Mouse (Mus musculus) spleen, adult 2 months (tissue): ENCODE measurements around the gene Mesp1.

Source experiments
- CTCF ChIP-seq: fragments of 200-500 bp; IDR thresholded peaks from 2 replicates; pipeline ENCODE4 v1.5.1; 2011; ENCODE audit warnings: mild to moderate bottlenecking, inconsistent platforms; ENCODE audit not compliant: insufficient read depth, insufficient read length, insufficient replicate concordance; ENCODE audit errors: extremely low read depth
- POLR2A ChIP-seq: fragments of 200-500 bp; IDR thresholded peaks from 2 replicates; pipeline ENCODE4 v1.6.1; 2011; ENCODE audit warnings: low read depth, low read length, inconsistent platforms

DNA sequence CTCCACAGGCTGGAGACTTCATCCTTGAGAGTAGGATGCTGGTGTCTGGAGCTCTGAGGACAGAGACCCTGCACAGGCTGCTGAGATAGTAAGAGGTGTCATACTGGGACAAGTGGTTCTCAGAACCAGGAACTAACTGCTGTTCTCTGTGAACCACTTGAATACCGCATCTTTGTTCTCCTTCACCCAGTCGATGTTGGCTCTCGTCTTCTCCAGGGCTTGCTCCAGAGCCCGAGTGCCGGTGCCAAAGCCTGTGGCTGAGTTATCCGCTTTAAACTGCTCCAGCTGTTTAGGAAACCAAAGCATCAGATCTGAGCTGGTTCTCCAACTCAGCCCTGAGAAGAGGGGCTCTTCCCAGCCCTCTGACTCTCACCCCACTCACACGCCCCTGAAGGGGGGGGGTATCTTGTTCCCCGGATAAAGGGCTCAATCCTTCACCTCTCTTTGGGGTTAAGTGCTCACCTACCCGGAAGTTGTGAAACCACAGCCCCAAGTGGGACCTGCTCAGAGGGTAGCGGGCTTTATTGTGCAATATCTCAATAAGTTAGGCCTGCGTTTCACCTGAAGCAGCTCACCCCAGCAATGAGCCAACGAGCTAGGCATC is 28.6 kb upstream of the Mesp1 start:
- TF ChIP-seq POLR2A: no peak
- no peak for TF ChIP-seq CTCF
